Mouse (Mus musculus) stomach, postnatal 0 days (tissue): ENCODE data around the gene Esrrg.

Experiments used
- CTCF ChIP-seq: IDR thresholded peaks from 2 replicates; pipeline ENCODE4 v1.5.1; 2016; ENCODE audit warnings: antibody characterized with exemption, low read depth, mild to moderate bottlenecking, moderate library complexity
- EP300 ChIP-seq: optimal IDR thresholded peaks from 2 replicates; pipeline ENCODE3; 2016; ENCODE audit warnings: antibody characterized with exemption

DNA sequence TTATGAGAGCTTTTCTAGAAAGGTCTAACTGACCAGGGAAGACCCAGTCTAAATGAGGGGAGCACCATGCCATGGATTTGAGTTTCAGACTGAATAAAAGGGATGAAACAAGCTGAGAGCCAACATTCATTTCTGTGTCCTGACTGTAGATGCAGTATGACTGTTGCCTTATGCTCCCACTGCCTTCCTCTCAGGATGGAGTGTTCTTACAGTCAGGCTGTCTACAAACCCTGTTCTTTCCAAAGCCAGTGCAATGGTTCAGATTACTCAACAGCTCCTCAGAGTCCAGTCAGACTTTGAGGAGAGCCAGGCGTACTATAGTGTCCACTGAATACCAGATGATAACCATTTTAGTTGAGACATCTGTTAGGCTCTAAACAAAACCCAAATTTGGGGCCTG, 116.8 kb downstream of the Esrrg start:
- TF ChIP-seq CTCF: no peak
- no peak for TF ChIP-seq EP300
